Mouse (Mus musculus) limb, embryonic 15.5 days (tissue): ENCODE measurements around the gene Spata32. TPM values are rescaled to one million over a fixed set of nuclear protein-coding genes. Genes with fewer than 3 reads are reported as not detected.

Experiments used
- ATAC-seq: fragments of 200-750 bp; cut with Nextera tagmentation; 2 replicates; pipeline ENCODE4 v1.8.0; 2017; ENCODE audit warnings: low read depth, moderate TSS enrichment; ENCODE audit not compliant: insufficient number of reproducible peaks, low FRiP score, low TSS enrichment
- H3K27ac ChIP-seq: fragments of 300-500 bp; sonication (generic); 2 replicates; pipeline ENCODE4 v1.5.1; 2015; ENCODE audit warnings: moderate library complexity, mild to moderate bottlenecking, inconsistent platforms
- H3K27me3 ChIP-seq: fragments of 300-500 bp; sonication (generic); 2 replicates; pipeline ENCODE4 v1.6.1; 2015; ENCODE audit warnings: inconsistent platforms
- H3K36me3 ChIP-seq: fragments of 300-500 bp; sonication (generic); 2 replicates; pipeline ENCODE4 v1.6.1; 2015; ENCODE audit warnings: inconsistent platforms
- H3K4me1 ChIP-seq: fragments of 300-500 bp; sonication (generic); 2 replicates; pipeline ENCODE4 v1.6.1; 2015; ENCODE audit warnings: inconsistent platforms
- H3K4me2 ChIP-seq: fragments of 300-500 bp; sonication (generic); 2 replicates; pipeline ENCODE4 v1.6.1; 2015; ENCODE audit warnings: mild to moderate bottlenecking, inconsistent platforms
- H3K4me3 ChIP-seq: fragments of 300-500 bp; sonication (generic); 2 replicates; pipeline ENCODE4 v1.5.1; 2015; ENCODE audit warnings: mild to moderate bottlenecking, inconsistent platforms
- H3K9ac ChIP-seq: fragments of 300-500 bp; sonication (generic); 2 replicates; pipeline ENCODE4 v1.6.1; 2015; ENCODE audit warnings: inconsistent platforms
- H3K9me3 ChIP-seq: fragments of 300-500 bp; sonication (generic); 2 replicates; pipeline ENCODE4 v1.6.1; 2016; ENCODE audit warnings: inconsistent platforms
- WGBS: fragments of 180-500 bp; shearing (Covaris S2); methylation state at CpG from one replicate; pipeline ENCODE4 v1.1.7; 2015; 5-methylcytosine and 5-hydroxymethylcytosine counted together
- polyA plus RNA-seq: library from polyadenylated mRNA; unstranded; fragments of >200 nt; fragmentation: Nextera tagmentation; extraction: Ambion mirVana; gene quantifications from 2 replicates; pipeline ENCODE4 v1.2.1, GENCODE M21; 2015

Spata32 gene
- polyA plus RNA-seq, 1 experiment from 2014 or later: not detected

- WGBS: 90% methylated on average over 6 of the region's 6 CpGs
- Histone ChIP-seq H3K36me3 (peaks cover 58% of the 10 kb centered on the region), H3K27ac (no peak overlapping the region)
Measured at GRCm38 (mm10) chr11:103221437-103221836, 3.2 kb upstream of the Spata32 start.

GRCm38 (mm10) chr11:103219995-103220394 is 1.8 kb upstream of the Spata32 start:
- Histone ChIP-seq H3K36me3 (peaks cover 46% of the 10 kb centered on the region), H3K4me2 (no peak overlapping the region)
- WGBS: 73% methylated on average over 4 of the region's 4 CpGs

More at GRCm38 (mm10) chr11:103221437-103221836, 3.2 kb upstream of the Spata32 start:
- H3K9ac ChIP-seq: no peak overlapping the region
- no peak for ATAC-seq
- H3K4me3 ChIP-seq: no peak overlapping the region
- peaks cover 19% of the 10 kb centered on the region for H3K4me1 ChIP-seq
- H3K27me3 ChIP-seq: 0 out of 2 replicates have a peak, but pooled peaks cover 4% of the 10 kb centered on the region
- no peak overlapping the region for H3K4me2 ChIP-seq
- H3K9me3 ChIP-seq: no peaks in the 10 kb centered on the region

GRCm38 (mm10) chr11:103219259-103219658 is 1.0 kb upstream of the Spata32 start:
- H3K9ac ChIP-seq: 0 out of 2 replicates have a peak overlapping the region, but pooled peaks have one; percentile 14
- no peak for ATAC-seq
- H3K27me3 ChIP-seq: 0 out of 2 replicates have a peak, but pooled peaks cover 4% of the 10 kb centered on the region
- H3K9me3 ChIP-seq: no peaks in the 10 kb centered on the region
- no peak overlapping the region for H3K27ac ChIP-seq
- H3K4me3 ChIP-seq: no peak overlapping the region
- H3K36me3 ChIP-seq: peaks cover 40% of the 10 kb centered on the region
- no peak overlapping the region for H3K4me2 ChIP-seq
- WGBS: 80% methylated on average over 5 of the region's 5 CpGs
- H3K4me1 ChIP-seq: peaks cover 19% of the 10 kb centered on the region

More at GRCm38 (mm10) chr11:103219995-103220394, 1.8 kb upstream of the Spata32 start:
- H3K27me3 ChIP-seq: 0 out of 2 replicates have a peak, but pooled peaks cover 4% of the 10 kb centered on the region
- H3K9ac ChIP-seq: no peak overlapping the region
- no peak overlapping the region for H3K4me3 ChIP-seq
- no peak for ATAC-seq
- no peaks in the 10 kb centered on the region for H3K9me3 ChIP-seq
- no peak overlapping the region for H3K27ac ChIP-seq
- peaks cover 19% of the 10 kb centered on the region for H3K4me1 ChIP-seq

- Histone ChIP-seq H3K9me3 (no peaks in the 10 kb centered on the region), H3K4me3 (peak overlapping the region; percentile 44), H3K4me2 (peak overlapping the region; percentile 93), H3K9ac (0 out of 2 replicates have a peak overlapping the region, but pooled peaks have one; percentile 20), H3K4me1 (peaks cover 15% of the 10 kb centered on the region), H3K27ac (no peak overlapping the region), H3K27me3 (0 out of 2 replicates have a peak, but pooled peaks cover 4% of the 10 kb centered on the region), H3K36me3 (peaks cover 33% of the 10 kb centered on the region)
- ATAC-seq: no peak
- 22% methylated on average over 6 of the region's 6 CpGs for WGBS
Measured at GRCm38 (mm10) chr11:103218517-103218901, 277 bp upstream of the Spata32 start.

GRCm38 (mm10) chr11:103215355-103215754 is 2.9 kb downstream of the Spata32 start:
- Histone ChIP-seq H3K27ac (no peak overlapping the region), H3K4me1 (peaks cover 15% of the 10 kb centered on the region), H3K9ac (no peak overlapping the region), H3K36me3 (peaks cover 12% of the 10 kb centered on the region), H3K9me3 (no peaks in the 10 kb centered on the region), H3K4me3 (no peak overlapping the region), H3K27me3 (0 out of 2 replicates have a peak, but pooled peaks cover 4% of the 10 kb centered on the region), H3K4me2 (no peak overlapping the region)
- no peak for ATAC-seq
- 76% methylated on average over 1 of the region's 1 CpGs for WGBS

GRCm38 (mm10) chr11:103213712-103214111 is 4.5 kb downstream of the Spata32 start:
- Histone ChIP-seq H3K27ac (no peak overlapping the region), H3K9ac (no peak overlapping the region), H3K4me3 (no peak overlapping the region), H3K4me1 (peaks cover 11% of the 10 kb centered on the region), H3K4me2 (no peak overlapping the region), H3K36me3 (no peaks in the 10 kb centered on the region), H3K27me3 (no peaks in the 10 kb centered on the region), H3K9me3 (no peaks in the 10 kb centered on the region)
- no peak for ATAC-seq
- WGBS: 87% methylated on average over 5 of the region's 5 CpGs

GRCm38 (mm10) chr11:103210291-103210690 is 7.9 kb downstream of the Spata32 start:
- Histone ChIP-seq H3K9me3 (no peaks in the 10 kb centered on the region), H3K27ac (no peak overlapping the region), H3K4me3 (no peak overlapping the region), H3K36me3 (no peaks in the 10 kb centered on the region), H3K4me1 (no peaks in the 10 kb centered on the region), H3K27me3 (no peaks in the 10 kb centered on the region), H3K9ac (no peak overlapping the region), H3K4me2 (no peak overlapping the region)
- ATAC-seq: no peak
- WGBS: 63% methylated on average over 8 of the region's 8 CpGs

GRCm38 (mm10) chr11:103208458-103208857 is 9.8 kb downstream of the Spata32 start, which contains the start of gene 1700023F06Rik:
Gene 1700023F06Rik, minus strand, starts transcription at chr11:103208558.
- H3K27ac ChIP-seq: no peak within 1 kb of the TSS
- H3K4me3 ChIP-seq: no peak within 1 kb of the TSS
- no peaks in the 10 kb centered on the region for H3K27me3 ChIP-seq
- 89% methylated on average over 3 of the region's 3 CpGs for WGBS
- H3K9me3 ChIP-seq: no peaks in the 10 kb centered on the region
- no peak for ATAC-seq
- H3K4me2 ChIP-seq: no peak within 1 kb of the TSS
- no peak within 1 kb of the TSS for H3K9ac ChIP-seq
- H3K4me1 ChIP-seq: no peaks in the 10 kb centered on the region
- H3K36me3 ChIP-seq: no peaks in the 10 kb centered on the region

- 90% methylated on average over 6 of the region's 6 CpGs for WGBS
- ATAC-seq: no peak
Measured at GRCm38 (mm10) chr11:103206203-103206602, 12.0 kb downstream of the Spata32 start.

GRCm38 (mm10) chr11:103202376-103202775 is 15.9 kb downstream of the Spata32 start:
- no peak overlapping the region for H3K9ac ChIP-seq
- peaks cover 36% of the 10 kb centered on the region for H3K27me3 ChIP-seq
- no peak overlapping the region for H3K27ac ChIP-seq
- H3K4me1 ChIP-seq: peaks cover 26% of the 10 kb centered on the region
- no peak overlapping the region for H3K4me3 ChIP-seq
- H3K36me3 ChIP-seq: no peaks in the 10 kb centered on the region
- no peak overlapping the region for H3K4me2 ChIP-seq
- no peak for ATAC-seq
- no peaks in the 10 kb centered on the region for H3K9me3 ChIP-seq

More at GRCm38 (mm10) chr11:103206203-103206602, 12.0 kb downstream of the Spata32 start:
- no peak overlapping the region for H3K27ac ChIP-seq
- H3K9me3 ChIP-seq: no peaks in the 10 kb centered on the region
- H3K4me2 ChIP-seq: no peak overlapping the region
- no peaks in the 10 kb centered on the region for H3K36me3 ChIP-seq
- H3K9ac ChIP-seq: no peak overlapping the region
- H3K27me3 ChIP-seq: no peaks in the 10 kb centered on the region
- H3K4me1 ChIP-seq: peaks cover 7% of the 10 kb centered on the region
- H3K4me3 ChIP-seq: no peak overlapping the region

- Histone ChIP-seq H3K4me3 (no peak overlapping the region), H3K27me3 (peaks cover 43% of the 10 kb centered on the region), H3K36me3 (no peaks in the 10 kb centered on the region), H3K4me2 (no peak overlapping the region), H3K4me1 (peaks cover 26% of the 10 kb centered on the region), H3K9me3 (no peaks in the 10 kb centered on the region), H3K27ac (no peak overlapping the region), H3K9ac (no peak overlapping the region)
- WGBS: 18% methylated on average over 6 of the region's 6 CpGs
- ATAC-seq: peak; percentile 46; the same call in 1 of the 2 replicates
Measured at GRCm38 (mm10) chr11:103201664-103202063, 16.6 kb downstream of the Spata32 start.

- peaks cover 26% of the 10 kb centered on the region for H3K4me1 ChIP-seq
- no peaks in the 10 kb centered on the region for H3K36me3 ChIP-seq
- H3K27ac ChIP-seq: no peak overlapping the region
- peaks cover 68% of the 10 kb centered on the region for H3K27me3 ChIP-seq
- no peaks in the 10 kb centered on the region for H3K9me3 ChIP-seq
- peak overlapping the region; percentile 90 for H3K4me2 ChIP-seq
- H3K9ac ChIP-seq: 0 out of 2 replicates have a peak overlapping the region, but pooled peaks have one; percentile 4
- peak overlapping the region; percentile 46 for H3K4me3 ChIP-seq
- peak; percentile 56; the same call in 1 of the 2 replicates for ATAC-seq
- 4% methylated on average over 53 of the region's 59 CpGs for WGBS
Measured at GRCm38 (mm10) chr11:103198911-103199803, 19.1 kb downstream of the Spata32 start.
